Mouse (Mus musculus) T-helper 2 cell (primary cell): ENCODE data around the gene Itga5.

Experiments used
- in situ Hi-C: fragments of 300-600 bp; cut with MboI, MseI; formaldehyde crosslinking; loops from one replicate; pipeline ENCODE4 v1.15.1; 2025; ENCODE audit warnings: high pct_unique_total_duplicates

Gene Itga5

DNA sequence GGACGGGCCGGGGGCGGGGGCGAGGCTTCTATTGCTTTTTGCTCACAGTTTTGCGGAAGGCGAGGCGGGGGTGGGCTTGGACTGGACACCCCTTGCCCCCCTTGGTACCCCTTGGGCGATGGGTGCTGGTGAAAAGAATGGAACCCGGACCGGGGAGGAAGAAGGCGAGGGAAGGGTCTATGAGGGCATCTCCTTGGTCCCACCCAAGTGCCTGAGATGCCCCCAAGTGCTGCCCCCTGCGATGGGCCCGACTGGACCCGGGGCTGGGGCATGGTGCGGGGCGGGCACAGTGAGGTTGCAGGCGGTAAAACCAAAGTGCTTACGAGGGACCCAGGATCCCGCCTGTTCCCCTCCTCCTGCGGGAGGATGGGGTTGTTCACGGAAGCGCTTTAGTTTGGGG lies 52.4 kb downstream of the Itga5 start:
- in situ Hi-C loops, result loop anchor here (25.0 kb wide), 1 partner anchor 327 kb away; the partner anchor contains the start of genes Hoxc6, Hoxc8 and Hoxc9

DNA sequence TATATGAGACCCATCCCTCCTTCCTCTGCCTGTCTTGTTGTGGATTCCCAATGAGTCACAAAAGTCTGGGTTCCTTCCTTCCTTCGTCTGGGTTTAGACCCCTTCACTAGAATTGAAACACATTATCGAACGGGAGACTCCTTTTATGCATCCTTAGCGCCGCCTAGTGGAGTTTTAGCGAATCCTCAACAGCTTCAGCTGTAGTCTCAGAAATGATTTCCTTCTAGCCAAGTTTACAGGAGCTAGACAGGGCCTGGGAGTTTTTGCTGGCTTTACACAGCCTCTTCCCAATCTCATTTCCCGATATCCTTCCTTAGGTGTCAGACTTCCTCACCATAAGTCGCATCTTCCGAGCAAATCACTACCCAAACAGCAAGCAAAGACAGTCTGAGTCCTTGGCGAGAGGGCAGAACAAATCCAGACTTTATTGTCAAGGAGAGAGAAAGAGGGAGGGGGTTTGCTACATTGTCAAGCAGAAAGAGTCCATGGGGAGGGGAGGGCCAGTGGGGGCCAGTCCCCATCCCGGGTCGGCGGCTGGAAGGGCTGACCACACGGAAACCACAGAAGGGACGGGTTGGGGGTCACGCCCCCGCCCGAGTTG lies 53.0 kb downstream of the Itga5 start:
- in situ Hi-C loops, result loop anchor here (25.0 kb wide), 1 partner anchor 326 kb away; the partner anchor contains the start of genes Hoxc6, Hoxc8 and Hoxc9

DNA sequence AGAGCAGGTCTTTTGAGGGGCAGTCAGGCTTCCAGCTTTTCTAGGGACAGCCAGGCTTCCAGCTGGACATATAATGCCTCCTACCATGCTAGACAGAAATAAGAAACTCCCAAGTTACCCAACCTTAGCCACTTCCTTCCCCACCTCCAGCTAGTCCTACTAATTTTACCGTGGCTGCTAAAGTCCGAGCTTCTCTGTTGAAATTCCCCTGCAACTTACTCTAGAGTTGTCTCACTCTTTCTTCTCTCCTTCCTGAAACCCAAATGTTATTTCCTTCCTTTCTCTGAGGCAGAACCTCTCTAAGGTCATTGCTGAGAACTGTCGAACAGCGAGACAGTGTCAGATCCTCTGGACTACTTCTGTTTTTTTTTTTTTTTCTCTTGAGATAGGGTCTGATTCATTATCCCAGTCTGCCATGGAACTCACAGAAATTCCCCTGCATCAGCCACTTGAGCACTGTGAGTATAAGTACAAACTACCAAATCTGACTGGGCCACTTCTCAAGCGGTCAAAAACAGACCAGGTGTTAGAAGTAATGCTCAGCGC lies 56.1 kb downstream of the Itga5 start, which contains the start of gene Gpr84:
Gene Gpr84, minus strand, starts transcription at position 248 of the 546 bp plus-strand sequence.
- in situ Hi-C loops, result loop anchor here (25.0 kb wide), 1 partner anchor 323 kb away; the partner anchor contains the start of genes Hoxc6, Hoxc8 and Hoxc9

DNA sequence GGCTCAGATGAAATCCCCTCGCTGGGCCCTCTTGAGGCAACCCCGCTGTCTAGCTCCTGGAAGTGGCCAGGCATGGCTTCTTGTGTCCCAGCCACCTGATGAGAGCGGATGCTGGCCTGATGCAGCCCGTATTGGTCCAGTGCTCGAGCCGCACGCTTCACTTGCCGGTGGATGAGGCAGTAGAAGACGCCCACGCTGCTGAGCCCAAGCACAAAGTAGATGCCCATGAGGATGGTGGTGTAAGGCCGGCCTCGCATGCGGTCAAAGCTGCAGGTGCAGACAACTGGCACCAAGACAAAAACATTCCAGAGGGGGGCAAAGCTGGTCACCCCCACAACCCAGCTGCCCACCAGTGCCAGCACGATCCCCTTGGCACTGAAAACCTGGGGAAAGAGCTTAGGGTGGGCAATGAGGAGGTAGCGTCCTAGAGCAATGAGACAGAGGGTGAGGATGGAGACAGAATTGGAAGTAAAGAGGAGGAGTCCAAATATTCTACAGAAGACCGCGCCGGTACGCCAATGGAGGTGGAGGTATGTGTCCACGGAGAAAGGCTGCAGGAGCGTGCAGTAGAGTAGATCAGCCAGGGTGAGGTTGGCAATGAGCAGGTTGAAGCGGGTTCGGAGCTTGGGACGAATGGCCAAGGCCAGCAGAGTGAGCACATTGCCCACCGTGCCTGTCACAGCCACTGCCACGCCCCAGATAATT lies 57.5 kb downstream of the Itga5 start:
- in situ Hi-C loops, result loop anchor here (25.0 kb wide), 1 partner anchor 322 kb away; the partner anchor contains the start of genes Hoxc6, Hoxc8 and Hoxc9

DNA sequence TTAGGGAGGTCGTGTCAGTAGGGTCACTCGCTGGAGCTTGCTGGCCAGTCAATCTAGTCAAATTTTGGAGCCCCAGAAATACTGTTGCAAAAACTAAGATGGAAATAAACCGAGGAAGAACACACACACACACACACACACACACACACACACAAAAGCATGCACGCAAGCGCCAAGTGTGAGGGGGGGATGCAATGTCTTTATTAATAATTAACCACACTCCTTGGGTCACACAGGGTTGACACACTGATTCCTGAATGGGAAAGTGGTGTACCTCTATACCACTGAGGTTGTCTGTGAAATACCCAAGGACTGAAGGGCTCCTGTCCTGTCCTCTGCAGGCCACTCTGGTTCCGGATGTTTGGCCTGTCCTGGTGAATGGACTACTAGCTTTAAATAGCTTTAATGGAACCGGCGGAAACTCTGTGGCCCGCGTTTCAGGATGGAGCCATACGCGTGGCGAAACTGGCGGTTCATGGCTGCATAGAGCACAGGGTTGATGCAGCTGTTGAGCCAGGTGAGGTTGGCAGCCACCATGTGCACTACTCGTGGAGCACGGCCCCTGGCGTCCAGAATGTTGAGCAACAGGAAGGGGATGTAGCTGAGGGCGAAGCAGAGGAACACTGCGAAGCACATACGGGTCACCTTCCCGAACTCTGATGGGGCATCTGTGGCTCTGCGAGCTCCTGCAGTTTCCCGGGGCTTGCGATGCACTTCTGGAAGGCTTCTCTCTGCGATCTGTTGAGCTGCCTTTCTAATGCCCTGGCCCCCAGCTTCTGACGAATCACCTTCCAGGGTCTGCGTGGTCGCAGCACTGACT lies 58.3 kb downstream of the Itga5 start:
- in situ Hi-C loops, result loop anchor here (25.0 kb wide), 1 partner anchor 321 kb away; the partner anchor contains the start of genes Hoxc6, Hoxc8 and Hoxc9

DNA sequence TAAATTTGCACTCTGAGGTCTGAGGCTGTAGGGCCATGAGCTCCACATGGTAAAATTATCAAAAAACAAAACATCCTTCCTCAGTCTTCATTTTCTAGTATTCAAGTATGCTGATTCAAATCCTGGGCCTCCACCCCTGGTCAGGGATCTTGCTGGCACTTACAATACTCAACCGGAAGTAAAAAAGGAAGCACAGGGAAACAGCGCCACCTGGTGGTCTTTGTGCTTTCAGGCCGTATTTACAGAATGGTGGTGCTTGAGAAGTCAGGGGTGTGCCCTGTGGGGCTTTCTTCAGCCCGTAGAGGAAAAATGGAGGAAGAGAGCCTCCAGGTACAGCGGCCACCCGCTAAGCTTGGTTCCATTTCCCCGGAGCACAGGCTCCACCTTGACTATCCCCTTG lies 59.4 kb downstream of the Itga5 start:
- in situ Hi-C loops, result loop anchor here (25.0 kb wide), 1 partner anchor 320 kb away; the partner anchor contains the start of genes Hoxc6, Hoxc8 and Hoxc9

DNA sequence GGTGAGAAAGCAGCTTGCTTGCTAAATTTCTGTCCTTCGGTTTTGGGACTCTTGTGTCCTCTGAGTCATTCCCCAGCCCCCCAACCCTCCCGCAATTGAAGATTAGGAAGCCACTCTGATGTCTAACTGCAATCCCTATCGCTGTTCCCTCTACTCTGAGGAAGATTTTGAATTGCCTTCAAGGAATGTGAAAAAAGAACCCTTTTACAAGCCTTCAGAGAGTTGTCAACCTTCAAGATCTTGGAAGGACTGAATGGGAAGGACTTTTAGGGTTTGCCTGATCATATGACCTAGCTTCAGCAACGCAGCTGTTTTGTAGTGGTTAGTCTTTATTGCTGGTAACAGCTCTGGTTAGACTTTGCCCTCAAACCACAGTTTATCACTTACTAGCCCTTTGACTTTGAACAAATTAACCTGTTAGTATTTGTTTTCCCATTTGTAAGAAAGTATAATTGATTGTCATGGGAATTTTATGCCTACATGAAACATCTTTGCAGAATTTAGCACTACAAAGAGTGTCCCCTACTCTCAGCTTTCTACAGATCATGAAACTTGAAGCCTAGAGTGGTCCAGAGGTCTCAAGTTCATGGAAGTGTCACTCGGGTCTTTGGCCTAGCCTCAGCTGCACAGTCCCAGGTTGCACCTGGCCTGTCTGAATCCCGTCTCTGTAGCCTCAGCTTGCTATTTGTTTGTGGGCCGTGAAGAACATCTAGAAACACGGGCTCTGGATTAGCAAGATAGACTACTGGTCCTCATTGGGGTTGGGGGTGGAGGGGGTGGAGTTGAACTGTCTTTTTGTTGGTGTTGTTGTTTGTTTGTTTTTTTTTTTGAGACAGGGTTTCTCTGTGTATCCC lies 60.5 kb downstream of the Itga5 start:
- in situ Hi-C loops, result loop anchor here (25.0 kb wide), 1 partner anchor 319 kb away; the partner anchor contains the start of genes Hoxc6, Hoxc8 and Hoxc9

DNA sequence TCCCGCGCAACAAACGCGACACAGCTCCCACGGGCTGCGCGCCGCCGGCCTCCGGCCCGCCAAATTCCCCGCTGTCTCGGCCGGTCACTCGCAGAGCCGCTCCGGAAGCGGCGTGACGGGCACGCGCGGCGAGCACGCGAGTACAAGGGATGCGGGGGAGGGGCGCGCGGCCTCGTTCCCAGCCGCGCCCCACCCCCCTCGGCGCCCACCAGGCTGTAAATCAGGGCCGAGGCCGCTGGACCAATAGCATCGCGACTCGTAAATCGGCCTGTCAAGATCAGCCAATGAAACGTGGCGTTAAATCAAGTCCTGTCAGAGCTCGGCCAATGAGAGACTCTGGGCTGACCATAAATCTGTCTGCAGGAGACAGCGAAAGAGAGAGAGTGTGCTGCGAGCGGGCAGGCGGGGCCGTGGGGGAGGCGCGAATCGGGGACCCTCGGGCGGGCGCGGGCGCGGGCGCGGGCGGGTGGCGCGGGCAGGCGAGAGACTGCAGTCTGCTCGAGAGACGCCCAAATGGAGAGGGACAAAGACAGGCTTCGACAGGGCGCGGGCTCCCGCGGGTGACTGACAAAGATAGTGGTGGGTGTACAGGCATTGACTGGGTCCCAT lies 61.4 kb downstream of the Itga5 start:
- in situ Hi-C loops, result loop anchor here (25.0 kb wide), 1 partner anchor 318 kb away; the partner anchor contains the start of genes Hoxc6, Hoxc8 and Hoxc9

DNA sequence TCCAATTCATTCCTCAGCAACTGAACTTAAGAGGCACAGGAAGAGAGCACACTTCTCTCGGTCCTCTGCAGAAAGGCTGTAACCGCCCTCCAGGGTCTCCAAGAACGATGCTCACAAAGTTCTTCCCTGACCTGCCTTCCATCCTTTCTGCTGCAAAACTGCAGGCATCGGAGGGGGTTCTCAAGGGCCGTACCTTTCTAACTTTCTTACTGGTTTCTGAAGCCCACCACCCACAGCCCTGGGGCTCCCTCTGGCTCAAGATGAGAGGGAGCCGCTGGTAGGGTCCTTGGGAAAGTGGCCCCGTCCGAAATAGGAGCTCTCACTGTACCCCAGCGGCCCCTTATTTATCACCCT lies 62.0 kb downstream of the Itga5 start:
- in situ Hi-C loops, result loop anchor here (25.0 kb wide), 1 partner anchor 317 kb away; the partner anchor contains the start of genes Hoxc6, Hoxc8 and Hoxc9

DNA sequence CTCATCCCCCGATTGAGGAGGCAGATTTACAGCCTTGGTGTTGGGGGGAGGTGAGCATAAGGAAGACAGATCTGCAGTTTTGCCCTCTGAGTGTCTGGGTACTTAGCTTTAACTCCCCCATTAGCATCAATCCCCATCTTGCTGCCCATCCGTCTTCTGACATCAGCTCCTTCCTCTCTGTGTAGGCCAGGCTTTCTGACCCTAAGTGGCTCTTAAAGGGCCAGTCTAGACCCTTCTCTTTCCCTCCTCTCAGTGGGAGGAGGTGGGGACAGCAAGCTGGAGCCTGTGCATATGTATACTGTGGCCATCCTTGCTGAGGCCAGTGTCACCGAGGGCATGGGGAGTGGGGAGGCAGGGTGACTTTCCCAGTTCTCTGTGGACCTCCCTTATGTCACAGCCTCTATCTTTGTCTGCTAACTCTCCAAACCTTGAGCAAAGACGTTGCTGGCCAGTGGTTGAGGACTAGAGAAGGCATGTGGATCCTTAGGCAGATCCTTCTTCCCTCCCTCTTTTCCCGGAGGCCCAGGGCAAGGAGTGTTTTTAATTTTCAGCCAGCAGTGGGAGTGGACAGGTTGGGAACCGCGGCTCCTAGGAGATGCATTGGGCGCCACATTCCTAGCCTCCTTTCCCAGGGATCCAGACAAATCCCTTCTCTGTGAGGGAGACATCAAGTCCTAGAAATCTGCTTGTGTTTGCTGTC lies 62.5 kb downstream of the Itga5 start:
- in situ Hi-C loops, result loop anchor here (25.0 kb wide), 1 partner anchor 317 kb away; the partner anchor contains the start of genes Hoxc6, Hoxc8 and Hoxc9

DNA sequence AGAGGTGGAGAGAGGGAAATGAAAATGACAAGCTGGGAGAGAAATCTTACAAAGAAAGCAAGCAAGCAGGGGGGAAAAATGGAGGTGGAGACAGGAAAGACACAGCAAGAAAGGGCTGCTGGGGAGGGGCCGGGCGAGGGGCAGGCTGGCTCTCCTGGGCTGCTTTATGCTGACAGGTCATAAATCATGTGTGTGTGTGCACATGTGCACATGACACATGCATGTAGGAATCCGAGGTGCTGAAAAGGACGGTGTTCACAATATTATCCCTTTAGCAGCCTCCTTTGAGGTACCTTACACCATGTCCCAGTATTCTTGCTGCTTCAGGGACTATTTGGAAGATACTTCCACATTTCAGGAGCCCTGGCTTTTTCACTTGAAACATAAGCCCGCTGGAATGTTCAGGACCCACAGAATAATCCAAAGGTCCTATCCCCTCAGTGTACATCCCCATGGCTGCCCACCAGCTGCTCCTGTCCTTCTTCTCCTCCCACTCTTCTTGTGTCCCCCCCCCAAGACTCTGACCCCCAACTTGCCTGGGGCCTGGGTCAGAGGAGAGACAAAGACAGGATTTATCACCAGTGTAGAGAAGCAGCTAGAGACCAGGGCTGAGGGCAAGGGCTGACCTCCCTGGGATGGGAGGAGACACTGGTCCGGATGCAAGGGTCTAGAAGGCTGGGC lies 64.1 kb downstream of the Itga5 start:
- in situ Hi-C loops, result loop anchor here (25.0 kb wide), 1 partner anchor 315 kb away; the partner anchor contains the start of genes Hoxc6, Hoxc8 and Hoxc9

DNA sequence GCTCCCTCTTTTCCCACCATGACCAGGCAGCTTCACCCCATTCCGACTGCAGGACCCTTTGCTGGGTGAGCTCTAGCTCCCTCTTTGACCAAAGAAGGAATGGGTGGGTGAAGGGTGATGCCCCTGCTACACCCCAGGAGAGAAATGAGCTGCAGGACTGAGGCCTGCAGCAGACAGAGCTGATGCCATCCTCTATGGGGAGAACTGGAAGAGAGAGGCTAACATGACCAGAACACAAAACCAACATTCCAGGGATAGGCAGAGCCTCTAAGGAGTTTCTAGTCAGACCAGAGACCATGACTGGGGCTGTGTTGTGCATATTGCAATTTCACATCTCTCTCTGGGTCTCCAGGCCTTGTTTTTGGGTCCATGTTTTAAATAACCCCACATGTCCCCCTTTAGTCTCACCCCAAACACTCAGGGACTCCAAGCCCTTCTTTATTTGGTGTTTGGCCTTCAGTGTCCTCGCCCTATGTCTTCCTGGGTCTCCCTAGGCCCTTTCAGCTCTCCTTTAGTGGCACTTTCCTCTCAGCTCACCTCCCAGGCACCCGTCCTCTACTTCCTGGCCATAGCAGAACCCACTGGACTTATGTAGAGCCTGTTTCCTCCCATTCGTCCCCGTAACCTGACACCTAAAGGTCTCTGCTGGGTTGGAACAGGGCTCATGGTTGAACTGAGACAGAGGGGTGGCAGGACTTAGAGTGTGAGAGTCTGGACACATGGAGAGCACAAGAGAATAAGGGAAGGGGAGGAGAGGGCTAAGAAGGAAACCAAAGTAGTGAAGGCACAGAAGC lies 64.8 kb downstream of the Itga5 start:
- in situ Hi-C loops, result loop anchor here (25.0 kb wide), 1 partner anchor 314 kb away; the partner anchor contains the start of genes Hoxc6, Hoxc8 and Hoxc9

DNA sequence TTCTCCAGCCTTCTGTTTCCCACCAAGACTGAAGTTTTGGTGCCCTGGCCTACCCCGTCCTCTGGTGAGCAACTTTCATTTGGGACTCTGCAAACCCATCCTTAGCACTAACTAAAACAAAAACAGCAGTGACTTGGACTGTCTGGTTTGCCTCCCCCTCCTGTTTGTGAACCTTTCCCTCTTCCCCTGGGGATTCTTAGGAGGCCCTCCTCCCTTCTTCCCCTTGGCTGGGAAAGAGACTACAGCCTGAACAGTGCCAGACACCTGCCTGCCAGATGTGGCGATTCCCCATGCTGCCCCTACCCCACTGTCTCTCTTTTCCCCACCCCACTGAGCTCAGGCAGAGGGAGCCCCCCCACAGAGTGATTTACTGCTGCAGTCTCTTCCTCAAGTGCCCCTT lies 65.5 kb downstream of the Itga5 start:
- in situ Hi-C loops, result loop anchor here (25.0 kb wide), 1 partner anchor 314 kb away; the partner anchor contains the start of genes Hoxc6, Hoxc8 and Hoxc9

DNA sequence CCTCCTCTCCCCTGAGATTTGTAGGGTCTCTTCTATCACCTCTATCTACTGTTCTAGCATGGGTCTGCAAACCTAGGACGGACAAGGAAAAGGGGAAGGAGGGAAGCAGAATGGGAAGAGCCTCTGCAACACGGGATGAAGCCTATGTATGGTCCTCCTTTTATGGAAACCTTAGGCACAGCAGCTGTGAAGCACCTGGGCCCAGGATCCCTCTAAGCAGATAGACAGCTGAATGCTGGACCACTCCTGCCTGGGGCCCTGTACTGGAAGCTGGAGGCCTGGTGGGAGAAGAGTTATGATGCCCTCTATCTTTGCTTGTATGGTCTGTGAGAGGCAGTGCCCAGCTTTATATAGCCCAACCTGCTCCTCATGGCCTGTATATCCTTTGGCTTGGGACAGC lies 66.0 kb downstream of the Itga5 start:
- in situ Hi-C loops, result loop anchor here (25.0 kb wide), 1 partner anchor 313 kb away; the partner anchor contains the start of genes Hoxc6, Hoxc8 and Hoxc9

DNA sequence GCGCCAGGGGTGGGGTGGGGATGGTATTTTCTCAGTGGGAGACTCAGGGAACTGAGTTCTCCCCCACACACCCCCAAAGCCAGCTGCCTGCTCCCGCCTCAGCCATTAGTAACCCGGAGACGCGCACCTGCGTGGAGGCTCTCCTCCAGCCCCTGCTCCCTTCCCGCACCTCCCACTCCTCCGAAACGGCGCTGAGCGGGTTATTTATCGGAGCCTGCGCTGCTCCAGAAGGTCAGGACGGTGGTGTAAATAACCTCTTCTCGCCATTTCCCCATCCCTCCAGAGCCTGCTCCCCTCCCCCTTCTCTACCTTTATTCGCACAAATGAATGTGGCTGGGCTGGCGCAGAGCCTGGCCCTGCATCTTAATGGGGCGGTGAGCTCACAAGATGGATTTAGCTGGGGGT lies 66.5 kb downstream of the Itga5 start:
- in situ Hi-C loops, result loop anchor here (25.0 kb wide), 1 partner anchor 313 kb away; the partner anchor contains the start of genes Hoxc6, Hoxc8 and Hoxc9

DNA sequence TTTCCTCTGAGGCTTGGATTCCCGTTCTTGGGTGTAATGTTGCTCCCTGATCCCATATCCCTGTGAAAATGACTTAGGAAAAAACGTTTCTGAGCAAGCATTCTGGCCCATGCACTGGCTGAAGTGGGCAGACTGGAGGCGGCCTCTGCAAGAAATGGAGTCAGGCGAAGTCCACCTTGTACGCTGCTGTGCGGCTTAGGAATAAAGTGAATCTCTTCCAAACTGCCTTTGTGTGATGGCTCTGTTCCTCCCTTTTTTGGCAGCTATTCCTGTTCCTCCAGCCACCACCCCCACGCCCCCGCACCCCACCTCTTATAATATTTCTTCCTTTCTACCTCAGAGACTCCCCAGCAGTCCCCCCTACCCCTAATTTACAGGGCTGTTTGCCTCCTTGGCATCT lies 66.9 kb downstream of the Itga5 start:
- in situ Hi-C loops, result loop anchor here (5.0 to 25.0 kb wide), 3 partner anchors 53 to 312 kb away; partner anchors contain the start of genes Hoxc6, Hoxc8 and Hoxc9
